8 mouse cellular contexts compared by ENCODE assay signal in genomic region chr7:29519211-29519550, GRCm38 (mm10). TPM values are rescaled to one million over a fixed set of nuclear protein-coding genes. Genes with fewer than 3 reads are reported as not detected.
DNase-seq lines count a peak whose midpoint lies in the region; ATAC-seq and TF ChIP-seq lines count a peak whose summit lies in the region.

No protein-coding gene starts in this region.

- H3K36me3 ChIP-seq in neural tube, embryonic 11.5 days (ENCODE audit: control insufficient read depth, insufficient read depth, low read length) = no peaks in the 10 kb centered on the region
- no peaks in the 10 kb centered on the region for H3K36me3 ChIP-seq in limb, embryonic 10.5 days
- no peaks in the 10 kb centered on the region for H3K36me3 ChIP-seq in myocyte (ENCODE audit: control insufficient read depth, insufficient read depth)

- no peaks in the 10 kb centered on the region for H3K27me3 ChIP-seq in cerebellum, adult 2 months (ENCODE audit: control insufficient read depth, insufficient read depth, low read length)
- H3K27me3 ChIP-seq in neural tube, embryonic 11.5 days (ENCODE audit: control insufficient read depth, insufficient read depth, low read length) = no peaks in the 10 kb centered on the region
- no peaks in the 10 kb centered on the region for H3K27me3 ChIP-seq in limb, embryonic 10.5 days (ENCODE audit: low read depth, poor library complexity, severe bottlenecking)
- H3K27me3 ChIP-seq in myocyte (ENCODE audit: control insufficient read depth, insufficient read depth, insufficient read length) = no peaks in the 10 kb centered on the region

- H3ac ChIP-seq in myocyte (ENCODE audit: control insufficient read depth, insufficient read length) = peak overlapping the region; percentile 42

- peak; percentile 4; the same call in 1 of the 2 replicates for ATAC-seq in neural tube, embryonic 11.5 days (ENCODE audit: insufficient read depth, low FRiP score, low TSS enrichment)

- no peaks in the 10 kb centered on the region for H3K9me3 ChIP-seq in neural tube, embryonic 11.5 days (ENCODE audit: control insufficient read depth, low read length)
- H3K9me3 ChIP-seq in limb, embryonic 10.5 days (replicated peaks) = no peaks in the 10 kb centered on the region

- H3K27ac ChIP-seq in cerebellum, adult 2 months (ENCODE audit: insufficient read depth, low read length) = no peak overlapping the region
- 0 out of 2 replicates have a peak overlapping the region, but pooled peaks have one; percentile 20 for H3K27ac ChIP-seq in neural tube, embryonic 11.5 days (ENCODE audit: low read depth, low read length)
- H3K27ac ChIP-seq in limb, embryonic 10.5 days = peak overlapping the region; percentile 92

- H3K4me3 ChIP-seq in cerebellum, adult 2 months (replicated peaks; ENCODE audit: insufficient read depth, low read depth, low read length) = peak overlapping the region; percentile 84
- H3K4me3 ChIP-seq in neural tube, embryonic 11.5 days (ENCODE audit: low read depth, low read length) = peak overlapping the region; percentile 86
- peak overlapping the region; percentile 93 for H3K4me3 ChIP-seq in limb, embryonic 10.5 days
- H3K4me3 ChIP-seq in myocyte = peak overlapping the region; percentile 80

- no peak for DNase-seq in cerebellum, adult 2 months
- DNase-seq in cerebellum, adult 11 months = no peak
- no peak for DNase-seq in neural tube, embryonic 11.5 days (ENCODE audit: low spot score)
- DNase-seq in neural tube, embryonic 10.5 days (ENCODE audit: extremely low spot score, low spot score) = no peak
- DNase-seq in limb, embryonic 10.5 days (ENCODE audit: low spot score) = no peak
- DNase-seq in natural killer cell, adult 2 months (ENCODE audit: low spot score in 2 of 2) = no peak
- DNase-seq in cerebellum, postnatal 10 days = no peak

- peak overlapping the region; percentile 66 for H3K9ac ChIP-seq in neural tube, embryonic 11.5 days (ENCODE audit: low read length)

- peak overlapping the region; percentile 93 for H3K4me2 ChIP-seq in neural tube, embryonic 11.5 days (ENCODE audit: low read depth)
- peak overlapping the region; percentile 89 for H3K4me2 ChIP-seq in myocyte (ENCODE audit: low read depth)

- no peak for TF ChIP-seq CTCF in cerebellum, adult 2 months (IDR thresholded peaks at IDR 0.05; ENCODE audit: borderline replicate concordance, insufficient read depth, low read depth, low read length)

- H3K4me1 ChIP-seq in cerebellum, adult 2 months (ENCODE audit: control insufficient read depth, insufficient read depth, low read length) = peaks cover 3% of the 10 kb centered on the region; the same call in 1 of the 2 replicates
- peaks cover 7% of the 10 kb centered on the region for H3K4me1 ChIP-seq in neural tube, embryonic 11.5 days (ENCODE audit: control insufficient read depth, insufficient read depth, low read length)
- H3K4me1 ChIP-seq in limb, embryonic 10.5 days = peaks cover 36% of the 10 kb centered on the region

- TF ChIP-seq POLR2A in cerebellum, adult 2 months (IDR thresholded peaks at IDR 0.05; ENCODE audit: borderline replicate concordance, insufficient read depth, low read length) = no peak
- TF ChIP-seq POLR2A in myocyte (IDR thresholded peaks at IDR 0.05; ENCODE audit: insufficient read length, low read depth) = no peak

- 1% methylated on average over 19 of the region's 19 CpGs for WGBS in cerebellum, adult 2 months
- 1% methylated on average over 19 of the region's 19 CpGs for WGBS in neural tube, embryonic 11.5 days
- WGBS in limb, embryonic 10.5 days = under 1% methylated on average over 19 of the region's 19 CpGs

- H3K79me2 ChIP-seq in myocyte (ENCODE audit: control insufficient read depth, insufficient read depth) = peaks cover 38% of the 10 kb centered on the region

TF ChIP-seq in myocyte, 11 proteins besides CTCF, POLR2A, EP300 and RAD21:
- no peak for TF ChIP-seq TCF3 (IDR thresholded peaks at IDR 0.05; ENCODE audit: insufficient read length, low read depth)
- no peak for TF ChIP-seq TCF12 (IDR thresholded peaks at IDR 0.05; ENCODE audit: insufficient read depth, poor library complexity, severe bottlenecking)
- no peak for TF ChIP-seq MYOG (IDR thresholded peaks at IDR 0.05; ENCODE audit: control insufficient read depth in 1 of 3, insufficient read depth in 1 of 3, insufficient read length in 2 of 3, low read depth in 2 of 3)
- TF ChIP-seq E2F4 (IDR thresholded peaks at IDR 0.05; ENCODE audit: insufficient read depth) = no peak
- no peak for TF ChIP-seq SRF (IDR thresholded peaks at IDR 0.05; ENCODE audit: control insufficient read depth, insufficient read length, low read depth)
- no peak for TF ChIP-seq USF1 (IDR thresholded peaks at IDR 0.05; ENCODE audit: low read depth)

RNA-seq across cellular contexts. Expression of gene Sipa1l3, which starts 0.7 kb away (rescaled TPM):
- polyA plus RNA-seq in cerebellum, adult 2 months (2012; rRNA removed) = 63.3 and 74.7 TPM in 2 replicates
- 10.3 and 11.9 TPM in 2 replicates for polyA plus RNA-seq in neural tube, embryonic 11.5 days (2014; fragmentation: Nextera tagmentation; extraction: Ambion mirVana)
- polyA plus RNA-seq in limb, embryonic 10.5 days (2016; fragmentation: Nextera tagmentation; extraction: Ambion mirVana) = 12.6 and 13.4 TPM in 2 replicates
- 19.0 TPM for polyA plus RNA-seq in myocyte (2012; fragmentation: generic; extraction: Trizol)
